Mouse (Mus musculus): ENCODE results near the gene Tmem205.
A peak's percentile ranks its signal among the peaks of the same experiment; 100 is the strongest.

The Tmem205 gene

DNA sequence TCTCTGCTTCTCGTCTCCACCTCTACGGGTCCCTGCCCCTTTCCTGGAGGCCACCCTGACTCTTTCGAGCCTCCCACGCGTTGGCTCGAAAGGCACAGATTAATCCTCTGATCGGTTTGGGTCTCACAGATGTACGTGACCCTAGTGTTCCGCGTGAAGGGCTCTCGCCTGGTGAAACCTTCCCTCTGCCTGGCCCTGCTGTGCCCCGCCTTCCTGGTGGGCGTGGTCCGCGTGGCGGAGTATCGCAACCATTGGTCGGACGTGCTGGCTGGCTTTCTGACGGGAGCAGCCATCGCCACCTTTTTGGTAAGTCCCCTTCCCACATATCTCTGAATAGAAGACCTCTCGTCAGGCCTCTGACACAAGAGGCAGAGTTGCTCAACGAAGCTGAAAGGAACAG, 16.9 kb upstream of the Tmem205 start:
- DNase-seq (ENCODE audit: low spot score in 2 of 2) = no peak

DNA sequence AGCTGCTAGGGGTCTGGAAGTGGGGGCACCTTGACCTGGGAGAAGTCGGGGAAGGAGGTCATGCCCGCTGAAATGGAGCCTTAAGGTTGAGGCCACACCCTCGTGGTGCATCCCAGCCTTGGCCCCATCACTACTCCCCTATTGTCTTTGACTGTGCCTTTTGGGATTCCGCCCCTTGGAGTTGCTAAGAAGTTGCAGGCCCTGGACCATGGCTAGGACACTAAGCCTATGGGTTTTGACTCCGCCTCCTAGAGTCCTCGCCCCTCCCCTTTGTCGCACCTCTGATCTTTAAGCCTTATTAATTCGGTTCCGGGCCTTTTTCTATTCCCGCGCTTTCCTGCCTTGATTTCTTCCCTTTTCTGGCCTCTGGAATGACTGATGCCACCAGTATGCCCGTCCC, 16.3 kb upstream of the Tmem205 start:
- no peak for DNase-seq (ENCODE audit: low spot score in 2 of 2)

DNA sequence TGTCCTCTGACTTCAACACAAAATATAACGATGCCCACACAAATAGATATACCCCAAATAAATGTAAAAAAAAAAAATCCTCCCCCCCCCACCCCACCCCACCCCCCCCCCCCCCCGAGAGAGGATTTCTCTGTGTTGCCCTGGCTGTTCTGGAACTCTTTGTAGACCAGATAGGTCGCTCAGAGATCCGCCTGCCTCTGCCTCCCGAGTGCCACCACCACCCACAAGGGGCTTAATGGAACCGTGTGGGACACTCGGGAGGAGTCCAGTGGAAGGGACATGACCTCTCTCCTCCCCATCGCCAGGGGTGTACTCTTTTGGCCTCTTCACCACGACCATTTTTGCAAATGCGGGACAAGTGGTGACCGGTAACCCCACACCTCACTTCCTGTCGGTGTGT, 15.7 kb upstream of the Tmem205 start:
- no peak for DNase-seq (ENCODE audit: low spot score in 2 of 2)

DNA sequence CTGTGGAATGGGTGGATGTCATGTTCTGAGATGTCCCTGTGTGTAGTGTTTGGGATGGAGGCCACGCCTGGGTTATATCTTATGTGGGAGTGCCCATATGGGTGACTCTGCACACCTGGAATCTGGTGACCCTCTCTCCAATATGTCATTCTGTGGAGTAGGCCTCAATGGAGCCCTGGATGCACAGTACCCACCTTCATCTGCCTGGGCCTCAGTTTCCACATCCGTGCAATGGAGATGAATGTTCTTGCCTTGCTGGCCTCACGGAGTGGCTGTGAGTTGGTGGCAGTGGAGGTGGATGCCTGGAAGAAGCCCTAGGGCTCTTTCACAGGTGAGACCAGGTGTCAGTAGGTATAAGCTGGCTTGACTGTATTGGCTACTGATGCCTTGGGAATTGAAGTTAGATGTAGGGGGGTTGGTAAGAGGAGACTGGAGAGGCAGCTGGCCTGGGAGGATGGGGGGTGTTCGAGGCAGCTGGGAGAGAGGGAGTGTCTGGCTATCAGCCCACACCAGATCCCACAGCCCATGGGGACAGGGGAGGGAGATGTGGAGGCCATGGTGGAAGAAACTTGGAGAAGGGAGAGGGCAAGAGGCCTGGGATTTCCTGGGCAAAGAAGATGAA, 11.0 kb upstream of the Tmem205 start:
- DNase-seq (ENCODE audit: low spot score in 2 of 2) = no peak

DNA sequence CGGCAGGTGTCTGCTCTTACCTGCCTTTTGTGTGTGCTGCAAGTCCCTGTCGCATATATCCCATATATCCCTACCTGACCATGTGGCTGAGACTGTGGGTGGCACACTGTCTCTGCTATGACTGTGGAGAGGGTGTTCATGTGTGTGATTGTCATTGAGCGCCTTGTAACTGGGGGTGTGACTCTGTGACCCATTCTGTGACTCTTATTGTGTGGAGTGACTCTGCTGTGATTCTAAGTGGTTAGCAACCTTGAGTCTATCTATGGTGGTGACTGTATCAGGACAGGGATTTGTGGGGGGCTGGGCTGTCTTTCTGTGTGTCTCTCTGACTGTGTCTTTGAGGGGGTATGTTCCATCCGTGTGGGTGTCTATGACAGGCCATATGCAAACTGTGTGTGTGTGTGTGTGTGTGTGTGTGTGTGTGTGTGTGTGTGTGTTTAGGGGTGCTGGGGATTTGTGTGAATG, 10.4 kb upstream of the Tmem205 start:
- DNase-seq (ENCODE audit: low spot score in 2 of 2) = no peak

DNA sequence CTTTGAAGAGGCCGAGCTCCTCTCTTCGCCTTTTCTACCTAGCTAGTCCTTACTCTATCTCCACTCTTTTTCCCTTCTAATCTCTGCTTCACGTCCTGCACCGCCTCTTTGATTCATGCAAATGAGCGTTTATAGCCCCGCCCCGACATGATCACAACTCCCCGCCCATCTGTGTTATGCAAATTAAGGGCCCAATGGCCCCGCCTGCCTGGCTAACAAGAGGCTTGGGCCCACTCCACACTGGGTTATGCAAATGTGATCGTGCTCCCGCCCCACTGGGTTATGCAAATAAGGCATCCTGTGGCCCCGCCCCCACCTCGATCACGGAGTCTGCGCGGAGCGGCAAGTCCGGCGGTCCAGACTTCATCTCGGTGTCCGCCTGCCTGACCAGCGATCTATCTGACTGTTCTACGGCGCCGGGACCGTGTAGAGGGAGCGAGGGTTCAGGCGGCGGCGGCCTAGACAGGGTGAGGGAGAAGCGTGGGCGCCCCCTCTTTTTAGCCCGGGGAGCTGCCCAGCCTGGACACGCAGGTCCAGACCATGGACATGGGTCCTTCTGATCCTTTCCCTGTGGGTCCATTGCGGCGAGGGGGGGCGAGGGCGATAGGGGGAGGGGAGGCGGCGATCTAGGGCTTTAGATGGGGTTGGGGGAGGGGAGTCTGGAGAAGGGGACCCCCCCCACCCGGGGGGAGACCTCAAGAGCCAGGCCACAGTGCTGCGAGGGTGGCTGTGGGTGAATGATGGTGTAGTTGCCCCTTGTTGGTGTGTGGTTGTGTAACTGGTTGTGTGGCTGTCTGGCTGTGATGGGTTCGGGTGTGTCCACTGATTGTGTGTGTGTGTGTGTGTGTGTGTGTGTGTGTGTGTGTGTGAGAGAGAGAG, 9.6 kb upstream of the Tmem205 start, which contains the start of gene Plppr2:
Gene Plppr2, plus strand, starts transcription at position 342 of the 879 bp plus-strand sequence.
- peak; percentile 95 to 97 for DNase-seq (ENCODE audit: low spot score in 2 of 2)

DNA sequence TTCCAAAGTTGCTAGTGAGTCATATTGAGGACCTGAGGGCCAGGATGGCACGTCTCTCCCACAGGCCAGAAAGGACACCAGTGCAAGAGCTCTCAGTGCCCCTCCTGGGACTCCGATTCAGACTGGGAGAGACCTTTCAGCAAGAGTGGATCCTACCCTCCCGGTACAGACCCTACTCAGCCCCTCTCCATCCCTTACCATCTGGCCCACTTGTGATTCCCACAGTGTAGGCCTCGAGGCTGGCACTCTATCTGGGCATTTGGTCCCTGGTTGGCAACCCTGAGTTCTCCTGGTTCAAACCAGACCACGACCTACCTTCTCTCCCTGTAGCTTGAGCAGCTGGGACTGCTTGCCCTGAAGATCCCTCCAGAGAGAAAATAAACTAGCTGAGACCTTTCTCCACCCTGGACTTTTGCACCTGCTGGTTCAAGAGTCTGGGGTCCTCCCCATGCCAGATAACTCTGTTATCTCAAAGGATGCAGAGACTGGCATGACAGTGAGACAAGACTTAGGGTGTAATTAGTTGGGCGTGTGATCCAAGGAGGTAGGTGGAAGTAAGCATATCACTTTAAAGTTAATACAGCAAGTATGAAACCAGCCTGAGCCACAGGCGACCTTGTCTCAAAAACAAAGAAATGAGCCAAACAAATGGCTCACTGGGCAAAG, 8.2 kb upstream of the Tmem205 start:
- DNase-seq (ENCODE audit: low spot score in 2 of 2) = no peak

DNA sequence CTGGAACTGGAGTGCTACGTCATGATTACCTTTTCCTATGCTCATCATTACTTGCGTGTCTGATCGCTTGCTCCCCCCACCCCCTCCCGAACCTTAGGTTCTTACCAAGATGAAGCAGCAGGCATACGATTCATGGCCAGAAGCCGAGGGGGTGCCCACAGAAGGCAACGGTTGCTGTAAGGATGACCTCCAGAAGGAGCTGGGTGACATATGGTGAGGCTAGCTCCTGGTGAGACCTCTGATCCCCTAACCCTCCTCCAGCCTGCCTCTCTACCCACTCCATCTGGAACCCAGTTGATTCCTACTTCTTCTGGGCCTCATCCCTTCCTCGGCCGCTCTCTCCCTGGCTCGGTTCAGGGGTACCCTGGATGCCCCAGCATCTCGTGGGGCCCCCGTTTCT, 6.7 kb upstream of the Tmem205 start:
- DNase-seq (ENCODE audit: low spot score in 2 of 2) = no peak

DNA sequence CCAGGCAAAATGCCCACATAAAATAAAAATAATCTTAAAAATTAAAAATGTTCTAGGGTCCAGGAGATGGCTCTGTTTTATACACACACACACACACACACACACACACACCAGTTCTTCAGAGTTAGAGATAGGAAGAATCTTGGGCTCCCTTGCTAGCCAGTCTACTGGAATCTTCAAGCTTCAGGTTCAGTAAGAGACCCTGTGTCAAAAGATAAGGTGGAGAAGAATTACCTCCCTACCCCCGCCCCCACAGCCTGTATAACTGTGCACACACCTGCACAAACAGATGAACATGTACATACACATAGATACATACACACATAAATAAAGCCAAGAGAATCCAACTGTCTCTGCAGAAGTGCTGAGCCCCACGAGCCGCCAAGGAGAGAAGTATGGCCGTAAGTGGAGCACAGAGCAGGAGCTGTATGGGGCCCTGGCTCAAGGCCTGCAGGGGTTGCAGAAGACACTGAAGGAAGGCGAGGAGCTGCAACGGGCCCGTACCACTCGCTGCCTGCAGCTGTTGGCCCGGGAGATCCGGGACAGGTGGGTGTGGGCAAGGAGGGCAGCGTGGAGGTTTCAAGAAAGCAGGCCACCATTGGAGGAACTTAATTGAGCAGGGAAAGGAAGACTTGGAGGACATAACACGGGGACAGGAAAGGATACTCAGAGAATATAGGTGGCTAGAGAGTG, 5.2 kb upstream of the Tmem205 start:
- no peak for DNase-seq (ENCODE audit: low spot score in 2 of 2)

DNA sequence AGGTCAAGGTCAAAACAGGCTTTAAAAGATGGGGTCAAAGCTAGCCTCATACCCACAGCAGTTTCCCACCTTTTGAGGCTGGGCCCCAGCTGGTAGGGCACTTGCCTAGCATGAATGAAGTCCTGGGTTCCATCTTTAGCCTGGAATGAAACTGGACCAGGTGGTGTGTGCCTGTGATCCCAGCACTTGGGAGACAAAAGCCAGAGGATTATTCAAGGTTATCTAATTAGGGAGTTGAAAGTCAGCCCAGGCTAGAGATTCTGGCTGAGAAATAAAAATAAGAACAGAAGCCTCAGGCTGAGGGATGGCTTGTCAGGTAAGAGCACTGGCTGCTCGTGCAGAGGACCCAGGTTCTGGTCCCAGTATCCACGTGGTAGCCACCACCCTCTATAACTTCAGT, 4.7 kb upstream of the Tmem205 start:
- DNase-seq (ENCODE audit: low spot score in 2 of 2) = no peak

DNA sequence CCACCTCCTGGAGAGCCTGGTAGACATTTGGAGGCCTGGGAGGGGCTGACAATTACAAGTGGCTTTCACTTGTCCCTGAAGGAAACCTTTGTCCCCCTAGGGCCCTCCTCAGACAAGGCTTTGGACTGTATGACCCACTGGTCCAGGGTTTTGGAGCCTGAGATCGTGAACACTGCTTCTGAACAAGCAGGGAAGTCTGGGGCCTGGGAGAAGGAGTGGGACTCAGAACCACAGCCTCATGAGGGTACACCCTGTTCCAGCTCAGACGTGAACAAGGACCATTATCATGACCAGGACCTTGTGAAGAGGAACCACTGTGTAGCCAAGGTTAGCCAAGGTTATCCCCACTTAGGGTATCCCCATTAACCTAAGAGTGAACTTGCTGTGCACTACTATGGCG, 1.9 kb upstream of the Tmem205 start:
- DNase-seq (ENCODE audit: low spot score in 2 of 2) = no peak

DNA sequence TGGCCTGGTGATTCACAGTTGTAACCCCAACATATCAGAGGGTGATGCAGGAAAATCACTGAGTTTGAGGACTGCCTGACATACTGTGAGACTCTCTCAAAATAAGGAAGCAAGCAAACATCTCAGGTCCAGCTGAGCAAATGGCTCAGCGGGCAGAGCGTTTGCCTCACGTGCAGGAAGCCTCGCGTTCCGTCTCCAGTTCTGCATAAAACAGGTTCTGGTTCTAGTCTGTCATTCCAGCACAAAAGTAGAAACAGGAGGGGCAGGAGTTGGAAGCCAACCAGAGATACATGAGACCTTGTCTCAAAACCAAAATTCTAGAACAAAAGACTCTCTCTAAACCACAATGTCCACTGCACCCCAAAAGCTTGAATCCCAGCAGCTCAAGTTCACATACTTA, 572 bp downstream of the Tmem205 start:
- DNase-seq (ENCODE audit: low spot score in 2 of 2) = no peak

DNA sequence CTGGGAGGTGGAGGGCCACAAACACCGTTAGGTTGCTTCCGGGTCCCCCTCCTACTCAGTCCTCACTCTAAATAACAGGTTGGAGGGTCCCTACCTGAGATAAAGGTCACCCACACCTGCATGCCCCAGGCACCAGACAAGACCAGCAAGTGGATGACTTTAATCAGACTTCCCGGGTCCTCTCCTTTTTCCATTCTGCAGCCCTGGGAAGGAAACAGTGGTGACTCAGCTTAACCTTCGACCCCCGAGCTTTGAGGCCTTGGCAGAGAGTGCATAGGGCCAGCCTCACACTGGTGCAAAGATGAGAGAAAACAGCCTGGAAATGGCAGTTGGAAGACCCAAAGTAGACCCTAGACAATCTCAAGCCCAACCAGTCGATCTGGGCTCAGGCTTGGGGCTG, 1.2 kb downstream of the Tmem205 start:
- no peak for DNase-seq (ENCODE audit: low spot score in 2 of 2)

DNA sequence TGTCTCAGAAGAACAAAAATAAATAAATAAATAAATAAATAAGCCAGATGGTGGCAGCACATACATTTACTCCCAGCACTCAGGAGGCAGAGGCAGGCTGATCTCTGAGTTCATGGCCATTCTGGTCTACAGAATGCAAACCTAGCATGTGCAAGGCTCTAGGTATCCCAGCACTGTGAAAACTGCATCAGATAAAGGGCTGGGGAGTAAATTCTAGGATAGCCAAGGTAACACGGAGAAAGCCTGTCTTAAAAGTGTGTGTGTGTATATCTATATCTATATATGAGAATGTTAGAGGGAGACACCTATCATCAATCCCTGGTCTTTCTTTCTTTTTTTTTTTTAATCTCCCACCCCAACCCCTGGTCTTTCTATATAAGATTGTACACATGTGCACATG, 1.9 kb downstream of the Tmem205 start:
- no peak for DNase-seq (ENCODE audit: low spot score in 2 of 2)

DNA sequence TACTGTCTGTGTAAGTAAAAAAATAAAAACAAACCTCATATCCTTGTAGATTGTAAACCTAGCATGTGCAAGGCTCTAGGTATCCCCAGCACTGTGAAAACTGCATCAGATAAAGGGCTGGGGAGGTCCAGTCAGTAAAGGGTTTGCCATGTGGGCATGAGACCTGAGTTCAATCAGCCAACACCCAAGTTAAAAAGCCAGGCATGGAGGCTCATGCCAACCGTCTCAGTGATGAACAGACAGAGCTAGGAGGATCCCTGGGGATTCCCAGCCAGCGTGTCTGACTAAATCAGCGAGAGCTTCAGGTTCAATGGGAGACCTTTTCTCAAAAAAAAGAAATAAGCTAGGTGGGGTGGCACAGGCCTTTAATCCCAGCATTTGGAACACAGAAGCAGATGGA, 2.3 kb downstream of the Tmem205 start:
- DNase-seq (ENCODE audit: low spot score in 2 of 2) = no peak

DNA sequence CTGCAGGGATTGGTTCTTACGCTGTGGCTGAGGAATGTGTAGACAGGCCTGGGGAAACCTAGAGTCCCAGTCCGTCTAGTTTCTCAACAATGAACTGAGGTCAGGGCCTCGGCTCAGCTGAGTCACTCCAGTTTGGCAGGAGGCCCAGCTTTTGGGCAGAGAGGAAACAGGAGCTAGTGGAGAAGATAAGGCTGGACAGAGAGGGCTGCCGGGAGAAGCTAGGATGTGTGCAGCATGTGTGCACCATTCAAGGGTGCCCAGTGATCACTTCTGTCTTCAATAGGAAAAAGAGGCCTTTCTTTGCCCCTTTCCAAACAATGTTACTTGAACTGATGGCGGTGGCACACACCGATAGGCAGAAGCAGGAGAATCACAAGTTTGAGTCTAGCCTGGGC, 3.3 kb downstream of the Tmem205 start:
- peak; percentile 71 to 95 for DNase-seq (ENCODE audit: low spot score in 2 of 2)

DNA sequence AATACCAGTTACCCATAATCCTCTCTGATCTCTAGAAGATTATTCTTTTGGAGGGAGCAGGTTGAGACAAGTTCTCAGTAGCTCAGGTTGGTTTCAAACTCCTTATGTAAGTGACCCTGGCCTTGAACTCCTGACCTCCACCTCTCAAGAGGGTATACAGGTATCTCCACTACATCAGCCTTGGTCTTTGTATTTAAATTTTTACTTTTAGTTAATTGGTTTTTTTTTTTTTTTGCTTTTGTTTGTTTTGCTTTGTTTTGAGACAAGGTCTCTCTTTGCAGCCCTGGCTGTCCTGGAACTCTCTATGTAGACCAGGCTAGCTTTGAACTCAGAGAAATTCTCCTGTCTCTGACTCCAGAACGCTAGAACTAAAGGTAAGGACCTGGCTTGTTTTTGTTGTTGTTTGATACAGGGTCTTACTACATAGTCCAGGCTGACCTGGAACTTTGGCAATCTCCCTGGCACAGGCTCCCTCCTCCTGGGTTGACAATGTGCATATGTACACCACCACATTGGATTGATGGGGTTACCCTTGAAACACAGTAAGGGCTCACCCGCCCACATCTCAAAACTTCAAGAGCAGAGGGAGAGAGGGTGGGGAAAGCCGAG, 3.8 kb downstream of the Tmem205 start:
- DNase-seq (ENCODE audit: low spot score in 2 of 2) = no peak

DNA sequence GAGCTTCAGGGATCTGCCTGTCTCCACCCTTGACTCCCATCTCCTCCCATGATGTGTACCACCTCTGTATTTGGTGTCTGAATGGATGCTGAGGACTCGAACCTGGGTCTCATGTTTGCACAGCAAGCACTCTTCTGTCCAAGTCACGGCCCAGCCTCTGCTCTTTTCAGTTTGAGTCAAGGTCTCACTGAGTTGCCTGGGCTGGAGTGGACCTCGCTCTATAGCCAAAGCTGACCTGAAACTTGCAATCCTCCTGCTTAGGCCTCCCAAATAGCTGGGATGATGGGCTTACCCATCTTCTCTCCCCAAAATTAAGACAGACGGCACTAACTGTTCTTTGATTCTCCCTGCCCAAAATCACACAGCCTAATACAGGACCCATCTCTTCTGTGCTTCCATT, 4.3 kb downstream of the Tmem205 start:
- no peak for DNase-seq (ENCODE audit: low spot score in 2 of 2)

DNA sequence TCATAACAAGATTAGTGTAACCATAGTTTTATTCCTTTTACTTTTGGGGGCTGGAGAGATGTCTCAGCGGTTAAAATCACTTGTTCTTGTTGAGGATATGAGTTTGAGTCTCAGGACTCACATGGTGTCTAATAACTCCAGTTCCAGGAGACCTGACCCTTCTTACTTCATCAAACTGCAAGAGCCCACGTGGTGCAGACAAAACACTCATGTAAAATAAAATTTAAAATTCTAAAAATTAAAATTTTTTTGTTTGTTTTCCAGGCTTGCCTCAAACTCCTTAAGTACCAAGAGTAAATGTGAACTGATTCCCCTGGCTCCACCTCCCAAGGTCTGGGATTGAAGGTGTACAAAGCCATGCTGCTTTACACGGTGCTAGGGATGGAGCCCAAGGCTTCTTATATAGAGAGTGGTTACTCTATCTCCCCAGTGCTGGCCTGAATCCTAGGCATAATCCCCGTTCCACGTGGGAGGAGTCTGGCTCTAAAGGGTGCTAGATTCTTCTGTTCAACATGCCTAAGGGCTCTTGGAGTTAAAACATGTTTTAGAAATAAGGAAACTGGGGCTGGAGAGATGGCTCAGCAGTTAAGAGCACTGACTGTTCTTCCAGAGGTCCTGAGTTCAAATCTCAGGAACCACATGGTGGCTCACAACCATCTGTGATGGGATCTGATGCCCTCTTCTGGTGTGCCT, 8.5 kb downstream of the Tmem205 start:
- DNase-seq (ENCODE audit: low spot score in 2 of 2) = no peak

DNA sequence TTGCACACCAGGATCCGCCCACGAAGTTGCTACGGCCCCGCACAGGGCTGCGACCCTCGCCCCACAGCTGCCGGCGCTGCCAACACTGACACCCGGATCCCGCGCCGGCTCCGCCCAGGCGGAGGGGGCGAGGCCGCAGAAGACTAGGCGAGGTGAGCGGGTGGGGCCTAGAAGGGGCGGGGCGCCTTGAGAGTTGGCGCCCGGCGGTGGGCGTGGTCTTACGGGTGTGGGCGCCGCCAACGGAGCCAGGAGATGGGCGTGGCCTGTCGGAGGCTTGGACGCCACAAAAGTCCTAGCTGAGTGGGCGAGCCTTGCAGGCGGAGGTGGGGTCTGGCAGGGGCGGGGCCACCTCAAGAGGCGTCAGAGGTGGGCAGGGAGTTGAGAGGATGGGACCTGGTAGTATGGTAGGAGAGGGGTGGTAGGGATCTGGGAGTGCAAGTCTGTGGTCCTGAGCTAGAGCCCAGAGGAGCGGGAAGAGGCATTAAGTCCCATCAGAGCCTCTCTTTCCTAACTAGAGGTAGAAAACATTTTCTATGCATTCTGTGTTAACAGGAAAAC, 9.2 kb downstream of the Tmem205 start, which contains the start of gene Rab3d:
Gene Rab3d, minus strand, starts transcription at position 158 of the 558 bp plus-strand sequence.
- DNase-seq (ENCODE audit: low spot score in 2 of 2) = peak; percentile 94 to 96
